Mouse (Mus musculus) stomach, embryonic 15.5 days (tissue): ENCODE measurements at regions not wholly inside any gene's neighbourhood (a gene's known extent, or its start where the extent isn't known, plus 50 kb on each side); places are given as distances from the start of the nearest gene placed in this dataset.

ENCODE experiments used
- ATAC-seq: fragments of 200-750 bp; cut with Nextera tagmentation; 2 replicates; pipeline ENCODE4 v1.8.0; 2017; ENCODE audit warnings: low read depth, moderate number of reproducible peaks, moderate TSS enrichment; ENCODE audit not compliant: insufficient read depth, low FRiP score
- H3K27ac ChIP-seq: fragments of 300-500 bp; sonication (generic); 2 replicates; pipeline ENCODE4 v1.5.1; 2015; ENCODE audit warnings: mild to moderate bottlenecking, inconsistent platforms
- H3K27me3 ChIP-seq: fragments of 300-500 bp; sonication (generic); replicated peaks from 2 replicates; pipeline ENCODE4 v1.6.1; 2015; ENCODE audit warnings: inconsistent platforms
- H3K36me3 ChIP-seq: fragments of 300-500 bp; sonication (generic); 2 replicates; pipeline ENCODE4 v1.6.1; 2015; ENCODE audit warnings: inconsistent platforms
- H3K4me1 ChIP-seq: fragments of 300-500 bp; sonication (generic); 2 replicates; pipeline ENCODE4 v1.6.1; 2015; ENCODE audit warnings: inconsistent platforms
- H3K4me2 ChIP-seq: fragments of 300-500 bp; sonication (generic); 2 replicates; pipeline ENCODE4 v1.6.1; 2015; ENCODE audit warnings: mild to moderate bottlenecking, inconsistent platforms
- H3K4me3 ChIP-seq: fragments of 300-500 bp; sonication (generic); replicated peaks from 2 replicates; pipeline ENCODE4 v1.5.1; 2015; ENCODE audit warnings: inconsistent platforms
- H3K9ac ChIP-seq: fragments of 300-500 bp; sonication (generic); 2 replicates; pipeline ENCODE4 v1.6.1; 2015; ENCODE audit warnings: inconsistent platforms
- H3K9me3 ChIP-seq: fragments of 300-500 bp; sonication (generic); 2 replicates; pipeline ENCODE4 v1.6.1; 2016; ENCODE audit warnings: inconsistent platforms
- WGBS: fragments of 180-500 bp; shearing (Covaris S2); methylation state at CpG from one replicate; pipeline ENCODE4 v1.1.7; 2015; 5-methylcytosine and 5-hydroxymethylcytosine counted together

DNA sequence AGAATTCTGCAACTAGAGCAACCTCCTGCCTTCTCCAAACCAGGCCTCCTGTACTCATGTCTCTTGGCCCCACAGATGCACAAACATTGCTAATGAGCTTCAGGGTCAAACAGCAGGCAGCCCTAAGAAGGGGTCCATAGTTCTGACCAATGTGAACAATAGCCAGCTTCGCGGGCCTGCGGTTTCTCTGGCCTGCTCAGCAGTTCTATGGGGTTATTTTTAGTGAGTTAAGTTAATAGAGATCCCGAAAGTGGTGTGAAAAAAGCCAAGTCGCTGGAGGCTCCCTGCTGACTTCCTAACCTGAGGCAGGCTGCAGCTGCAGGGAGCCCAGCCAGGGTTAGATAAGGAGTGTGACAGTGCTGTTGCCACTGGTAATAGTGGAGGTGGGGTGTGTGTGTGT lies 106.6 kb downstream of the Pdcd6ip start:
- Histone ChIP-seq H3K4me2 (no peak overlapping the region), H3K36me3 (no peaks in the 10 kb centered on the region), H3K9me3 (no peaks in the 10 kb centered on the region), H3K27me3 (no peaks in the 10 kb centered on the region), H3K4me1 (no peaks in the 10 kb centered on the region), H3K4me3 (no peak overlapping the region), H3K9ac (no peak overlapping the region), H3K27ac (no peak overlapping the region)
- WGBS: 14% methylated on average over 5 of the region's 5 CpGs
- no peak for ATAC-seq

DNA sequence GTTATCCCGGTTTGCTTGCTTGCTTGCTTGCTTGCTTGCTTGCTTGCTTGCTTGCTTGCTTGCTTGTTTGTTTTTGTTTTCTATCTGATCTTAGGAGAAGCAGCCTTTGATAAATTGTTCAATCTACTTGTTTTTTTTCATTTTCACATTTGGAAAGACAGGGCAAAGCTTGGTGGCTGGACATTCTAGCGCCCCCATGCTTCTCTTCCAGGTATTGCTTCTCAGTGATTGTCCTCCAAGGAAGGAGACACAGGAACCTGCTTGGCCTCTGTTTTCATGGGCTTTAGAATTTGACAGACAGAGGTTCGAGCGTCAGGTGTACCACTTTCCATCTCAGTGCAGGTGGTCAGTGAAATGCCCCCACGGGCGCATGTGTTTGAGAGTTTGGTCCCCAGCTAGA lies 120.8 kb downstream of the Pdcd6ip start:
- no peak overlapping the region for H3K27ac ChIP-seq
- H3K9ac ChIP-seq: no peak overlapping the region
- H3K27me3 ChIP-seq: no peaks in the 10 kb centered on the region
- no peak overlapping the region for H3K4me2 ChIP-seq
- WGBS: 55% methylated on average over 6 of the region's 6 CpGs
- no peak overlapping the region for H3K4me3 ChIP-seq
- H3K36me3 ChIP-seq: no peaks in the 10 kb centered on the region
- no peaks in the 10 kb centered on the region for H3K4me1 ChIP-seq
- ATAC-seq: no peak
- H3K9me3 ChIP-seq: no peaks in the 10 kb centered on the region

DNA sequence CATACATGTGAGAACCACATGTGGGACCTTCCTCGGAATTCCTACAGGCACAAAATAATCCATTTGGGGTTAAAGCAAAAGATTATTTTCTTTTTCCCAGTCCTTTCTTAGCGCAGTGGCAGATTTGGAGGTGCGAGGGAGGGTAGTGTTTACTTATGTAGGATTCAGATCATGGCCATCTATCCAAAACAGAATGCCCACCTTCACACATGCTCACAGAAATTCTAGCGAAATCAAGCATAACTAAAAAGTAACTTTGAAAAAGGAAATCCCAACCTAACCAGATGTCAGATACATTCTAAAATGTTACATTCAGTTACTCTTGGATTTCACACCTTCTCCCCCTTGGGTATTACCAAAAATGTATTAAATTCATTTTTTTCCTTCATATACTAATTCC lies 121.6 kb downstream of the Pdcd6ip start:
- Histone ChIP-seq H3K4me1 (no peaks in the 10 kb centered on the region), H3K4me2 (no peak overlapping the region), H3K9me3 (no peaks in the 10 kb centered on the region), H3K4me3 (no peak overlapping the region), H3K27ac (no peak overlapping the region), H3K9ac (no peak overlapping the region), H3K36me3 (no peaks in the 10 kb centered on the region), H3K27me3 (no peaks in the 10 kb centered on the region)
- WGBS: 86% methylated on average over 4 of the region's 4 CpGs
- ATAC-seq: no peak

DNA sequence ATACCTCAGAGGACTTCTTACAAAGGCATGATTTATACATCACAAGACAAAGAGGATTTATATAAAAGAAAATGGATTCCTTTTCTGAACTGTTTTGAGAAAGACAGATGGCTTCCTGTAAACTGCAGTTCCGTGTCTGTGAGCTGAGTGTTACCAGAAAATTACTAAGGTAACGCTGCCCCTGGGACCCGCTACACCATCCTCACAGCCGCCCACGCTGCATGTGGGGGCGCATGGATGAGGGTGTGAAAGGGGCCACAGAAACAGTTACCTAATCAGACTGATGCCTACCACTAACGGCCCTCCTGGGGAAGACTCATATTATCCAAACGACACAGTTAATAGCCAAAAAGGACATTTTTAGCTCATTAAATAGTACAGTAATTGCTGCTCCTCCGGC lies 129.8 kb downstream of the Pdcd6ip start:
- Histone ChIP-seq H3K27ac (no peak overlapping the region), H3K9ac (no peak overlapping the region), H3K9me3 (no peaks in the 10 kb centered on the region), H3K4me1 (no peaks in the 10 kb centered on the region), H3K36me3 (no peaks in the 10 kb centered on the region), H3K27me3 (no peaks in the 10 kb centered on the region), H3K4me2 (no peak overlapping the region), H3K4me3 (no peak overlapping the region)
- WGBS: 76% methylated on average over 9 of the region's 9 CpGs
- no peak for ATAC-seq

DNA sequence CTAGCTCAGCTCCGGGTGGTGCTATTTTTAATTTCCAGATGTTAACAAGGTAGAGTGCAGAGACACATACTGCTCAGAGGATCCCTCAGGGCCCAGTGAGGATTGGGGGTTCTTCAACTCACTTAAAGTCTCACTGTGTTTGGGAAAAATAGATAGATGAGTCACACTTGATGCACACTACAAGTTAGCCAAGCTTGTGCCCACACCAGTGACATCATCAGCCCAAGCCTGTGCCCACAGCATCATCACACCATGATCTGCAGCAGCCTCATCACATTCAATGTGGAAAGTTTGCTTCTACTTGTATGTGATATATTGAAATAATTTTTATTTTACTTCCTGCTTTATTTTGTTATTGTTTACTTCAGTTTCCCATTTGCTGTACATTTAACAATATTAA lies 139.2 kb downstream of the Pdcd6ip start:
- Histone ChIP-seq H3K27me3 (no peaks in the 10 kb centered on the region), H3K9ac (no peak overlapping the region), H3K4me1 (no peaks in the 10 kb centered on the region), H3K36me3 (no peaks in the 10 kb centered on the region), H3K9me3 (no peaks in the 10 kb centered on the region), H3K4me2 (no peak overlapping the region), H3K27ac (no peak overlapping the region), H3K4me3 (no peak overlapping the region)
- no peak for ATAC-seq
- WGBS: 76% methylated on average over 1 of the region's 1 CpGs

DNA sequence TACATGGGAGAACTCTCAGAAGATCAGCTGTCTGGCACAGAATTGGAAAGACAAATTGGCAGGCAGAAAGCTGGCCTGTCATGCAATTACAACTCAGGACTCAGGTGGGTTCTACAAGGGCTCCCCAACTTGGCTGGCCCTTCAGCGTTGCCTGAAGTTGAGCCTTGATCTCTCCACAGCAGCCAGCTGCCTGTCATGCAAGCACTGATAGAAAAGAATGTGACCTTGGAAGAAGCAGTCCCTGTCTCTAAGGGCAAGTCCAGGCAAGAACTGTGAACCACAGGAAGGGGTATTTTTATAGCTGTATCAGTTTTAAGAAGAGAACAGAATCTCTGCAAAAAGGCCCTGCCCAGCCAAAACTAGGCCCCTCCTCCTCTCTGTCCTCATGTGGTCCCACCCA lies 140.4 kb downstream of the Pdcd6ip start:
- Histone ChIP-seq H3K9ac (no peak overlapping the region), H3K36me3 (no peaks in the 10 kb centered on the region), H3K27me3 (no peaks in the 10 kb centered on the region), H3K4me2 (no peak overlapping the region), H3K9me3 (no peaks in the 10 kb centered on the region), H3K27ac (no peak overlapping the region), H3K4me3 (no peak overlapping the region), H3K4me1 (no peaks in the 10 kb centered on the region)
- WGBS: 73% methylated on average over 1 of the region's 1 CpGs
- ATAC-seq: no peak

DNA sequence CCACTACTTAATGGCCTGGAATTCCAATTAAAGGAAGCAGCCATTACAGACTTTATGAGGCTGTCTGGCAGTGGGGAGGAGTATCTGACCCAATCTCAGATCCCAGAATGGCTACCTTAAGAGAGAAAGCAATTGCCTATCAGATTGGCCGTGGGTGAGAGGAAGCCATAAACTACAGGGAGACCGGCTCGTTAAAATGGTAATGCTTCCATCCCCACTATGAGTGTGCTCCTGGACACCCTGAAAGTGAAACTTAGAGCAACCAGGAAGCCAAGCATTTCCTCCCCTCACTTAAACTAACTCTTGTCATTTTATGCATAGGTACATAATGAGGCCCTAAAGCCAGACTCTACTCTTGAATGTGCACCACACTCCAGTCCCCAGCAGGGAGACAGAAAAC lies 141.4 kb downstream of the Pdcd6ip start:
- no peak overlapping the region for H3K4me3 ChIP-seq
- no peaks in the 10 kb centered on the region for H3K27me3 ChIP-seq
- no peak overlapping the region for H3K4me2 ChIP-seq
- no peak for ATAC-seq
- H3K4me1 ChIP-seq: no peaks in the 10 kb centered on the region
- H3K9ac ChIP-seq: no peak overlapping the region
- H3K27ac ChIP-seq: no peak overlapping the region
- 76% methylated on average over 3 of the region's 3 CpGs for WGBS
- no peaks in the 10 kb centered on the region for H3K36me3 ChIP-seq
- H3K9me3 ChIP-seq: no peaks in the 10 kb centered on the region

DNA sequence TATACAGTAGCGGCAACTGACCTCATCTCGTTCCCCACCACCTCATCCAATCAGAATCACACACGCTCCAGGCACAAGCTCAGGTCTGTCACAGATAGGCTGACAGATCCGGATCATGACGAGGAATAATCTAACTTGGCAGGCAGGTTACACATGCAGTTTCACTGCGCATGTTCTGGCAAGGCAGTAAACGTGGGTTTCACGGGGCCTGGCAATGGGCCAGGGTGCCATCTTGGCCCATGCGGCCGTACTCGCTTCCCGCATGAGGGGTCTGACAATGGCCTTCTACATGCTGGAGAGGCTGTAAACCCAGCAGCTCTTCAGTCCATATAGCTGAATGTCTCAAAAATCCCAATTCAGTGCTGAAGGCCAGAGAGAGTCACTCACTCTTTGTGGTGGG lies 154.1 kb downstream of the Pdcd6ip start:
- H3K4me1 ChIP-seq: no peaks in the 10 kb centered on the region
- no peaks in the 10 kb centered on the region for H3K9me3 ChIP-seq
- no peaks in the 10 kb centered on the region for H3K36me3 ChIP-seq
- no peak overlapping the region for H3K9ac ChIP-seq
- no peak overlapping the region for H3K4me2 ChIP-seq
- H3K27me3 ChIP-seq: no peaks in the 10 kb centered on the region
- no peak overlapping the region for H3K4me3 ChIP-seq
- no peak for ATAC-seq
- no peak overlapping the region for H3K27ac ChIP-seq
- WGBS: 90% methylated on average over 12 of the region's 12 CpGs

DNA sequence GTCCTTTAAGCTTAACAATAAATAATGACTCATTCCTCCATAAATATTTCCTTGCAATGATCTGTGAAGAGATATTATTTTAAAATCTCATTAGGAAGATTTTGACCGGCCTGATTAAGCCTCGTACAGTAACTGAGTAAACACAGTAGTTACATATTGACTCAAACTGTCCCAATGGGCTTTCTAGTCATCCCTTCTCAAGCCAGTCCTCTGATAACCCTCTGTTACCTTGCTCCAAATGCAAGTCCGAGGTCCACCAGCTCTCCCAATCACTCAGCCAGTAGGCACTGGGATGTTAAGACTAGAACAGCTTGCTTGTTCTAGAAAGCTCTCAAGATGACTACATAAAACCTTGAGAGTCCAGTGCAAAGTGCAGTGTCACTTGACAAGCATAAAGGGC lies 160.6 kb downstream of the Pdcd6ip start:
- H3K36me3 ChIP-seq: no peaks in the 10 kb centered on the region
- no peaks in the 10 kb centered on the region for H3K4me1 ChIP-seq
- H3K4me3 ChIP-seq: no peak overlapping the region
- H3K27ac ChIP-seq: no peak overlapping the region
- H3K27me3 ChIP-seq: no peaks in the 10 kb centered on the region
- 56% methylated on average over 3 of the region's 3 CpGs for WGBS
- no peaks in the 10 kb centered on the region for H3K9me3 ChIP-seq
- no peak overlapping the region for H3K4me2 ChIP-seq
- ATAC-seq: no peak
- no peak overlapping the region for H3K9ac ChIP-seq

DNA sequence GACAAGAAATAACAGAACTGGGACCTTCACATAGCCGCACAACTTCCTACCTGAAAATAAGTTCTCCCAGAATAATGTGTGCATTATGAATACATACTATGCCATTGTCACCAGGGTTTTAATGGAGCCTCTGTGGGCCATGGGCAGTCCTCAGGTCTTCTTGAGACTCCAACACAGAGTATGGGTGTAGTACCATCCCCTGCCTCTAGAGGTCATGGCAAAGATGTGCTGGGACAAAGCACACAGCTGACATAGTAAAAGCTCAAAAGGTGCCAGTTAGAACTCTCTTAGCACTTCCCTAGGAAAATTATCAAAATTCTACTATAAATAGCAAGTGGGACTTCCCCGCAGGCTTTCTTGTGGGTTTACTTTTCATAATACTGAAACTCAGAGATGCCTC lies 179.5 kb downstream of the Pdcd6ip start:
- 76% methylated on average over 2 of the region's 2 CpGs for whole genome bisulfite sequencing
- no peaks in the 10 kb centered on the region for H3K9me3 ChIP-seq
- no peaks in the 10 kb centered on the region for H3K36me3 ChIP-seq
- H3K9ac ChIP-seq: no peak overlapping the region
- H3K27me3 ChIP-seq: no peaks in the 10 kb centered on the region
- H3K4me3 ChIP-seq: no peak overlapping the region
- no peak for ATAC-seq
- no peaks in the 10 kb centered on the region for H3K4me1 ChIP-seq
- H3K4me2 ChIP-seq: no peak overlapping the region
- H3K27ac ChIP-seq: no peak overlapping the region

DNA sequence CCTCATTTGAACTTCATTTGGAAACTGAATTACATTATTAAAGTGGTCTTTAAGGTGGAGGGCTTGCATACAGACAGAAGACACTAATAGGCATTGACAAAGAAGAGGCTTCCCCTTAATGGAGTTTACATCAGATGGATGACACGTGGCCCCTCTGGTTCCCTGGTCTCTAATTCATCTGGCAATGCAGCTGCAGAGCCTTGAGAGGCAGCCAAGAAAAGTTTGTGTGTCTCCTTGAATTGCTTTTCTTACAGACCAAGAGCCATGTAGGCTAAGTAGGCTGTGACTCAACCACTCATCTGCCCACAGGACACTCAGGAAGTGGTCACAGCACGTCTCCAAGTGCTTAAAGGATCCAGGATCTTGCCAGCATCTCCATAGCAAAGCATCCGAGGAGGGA lies 183.8 kb downstream of the Pdcd6ip start:
- WGBS: 63% methylated on average over 3 of the region's 3 CpGs
- H3K4me2 ChIP-seq: no peak overlapping the region
- no peaks in the 10 kb centered on the region for H3K4me1 ChIP-seq
- no peaks in the 10 kb centered on the region for H3K9me3 ChIP-seq
- ATAC-seq: no peak
- H3K27me3 ChIP-seq: no peaks in the 10 kb centered on the region
- no peak overlapping the region for H3K9ac ChIP-seq
- no peak overlapping the region for H3K4me3 ChIP-seq
- no peaks in the 10 kb centered on the region for H3K36me3 ChIP-seq
- H3K27ac ChIP-seq: no peak overlapping the region

DNA sequence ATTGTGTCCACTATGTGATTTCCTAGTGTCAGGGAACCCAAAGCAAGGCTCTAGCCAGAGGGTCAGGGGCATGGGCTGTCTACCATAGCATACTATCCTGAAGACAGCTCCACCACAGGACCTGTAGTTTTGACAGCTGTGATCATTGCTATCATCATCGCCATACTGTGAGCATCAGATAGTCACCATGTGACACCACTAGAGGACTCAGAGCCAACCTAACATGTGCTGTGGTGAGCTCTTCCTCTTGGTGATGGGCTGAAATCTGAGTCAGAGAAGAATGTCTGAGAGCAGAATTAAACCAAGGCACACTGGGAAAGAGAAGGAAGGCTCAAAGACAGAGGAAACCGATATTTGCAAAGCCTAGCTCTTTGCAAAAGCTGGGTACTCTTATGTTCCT lies 184.9 kb downstream of the Pdcd6ip start:
- no peak for ATAC-seq
- Histone ChIP-seq H3K9me3 (no peaks in the 10 kb centered on the region), H3K9ac (no peak overlapping the region), H3K27ac (no peak overlapping the region), H3K4me2 (no peak overlapping the region), H3K27me3 (no peaks in the 10 kb centered on the region), H3K36me3 (no peaks in the 10 kb centered on the region), H3K4me3 (no peak overlapping the region), H3K4me1 (no peaks in the 10 kb centered on the region)
- WGBS: 94% methylated on average over 2 of the region's 2 CpGs

DNA sequence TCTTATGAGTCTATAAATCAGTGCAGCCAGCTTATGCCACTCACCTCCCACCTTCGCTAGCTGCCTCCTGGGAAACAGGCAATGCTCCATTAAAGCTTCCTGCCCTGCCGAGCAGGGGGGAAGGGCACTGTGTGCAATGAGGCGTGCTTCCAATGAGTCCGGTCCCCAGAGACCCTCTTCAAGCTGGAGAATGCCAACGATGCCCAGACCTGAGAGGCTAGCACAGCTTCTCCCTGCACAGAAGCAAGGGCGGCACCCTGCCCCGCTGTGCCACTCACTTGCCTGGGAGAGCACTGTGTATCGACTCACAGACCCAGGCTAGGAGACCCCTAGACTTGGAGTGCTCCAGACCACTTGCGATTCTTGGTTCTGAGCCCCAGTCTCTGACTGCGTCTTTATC lies 188.3 kb downstream of the Pdcd6ip start:
- no peak overlapping the region for H3K4me3 ChIP-seq
- H3K9ac ChIP-seq: no peak overlapping the region
- H3K4me2 ChIP-seq: no peak overlapping the region
- no peak overlapping the region for H3K27ac ChIP-seq
- no peaks in the 10 kb centered on the region for H3K36me3 ChIP-seq
- ATAC-seq: no peak
- H3K27me3 ChIP-seq: no peaks in the 10 kb centered on the region
- no peaks in the 10 kb centered on the region for H3K4me1 ChIP-seq
- no peaks in the 10 kb centered on the region for H3K9me3 ChIP-seq
- 73% methylated on average over 10 of the region's 10 CpGs for WGBS
